Mouse (Mus musculus): ENCODE results near the gene Ugt1a5.

The Ugt1a5 gene

DNA sequence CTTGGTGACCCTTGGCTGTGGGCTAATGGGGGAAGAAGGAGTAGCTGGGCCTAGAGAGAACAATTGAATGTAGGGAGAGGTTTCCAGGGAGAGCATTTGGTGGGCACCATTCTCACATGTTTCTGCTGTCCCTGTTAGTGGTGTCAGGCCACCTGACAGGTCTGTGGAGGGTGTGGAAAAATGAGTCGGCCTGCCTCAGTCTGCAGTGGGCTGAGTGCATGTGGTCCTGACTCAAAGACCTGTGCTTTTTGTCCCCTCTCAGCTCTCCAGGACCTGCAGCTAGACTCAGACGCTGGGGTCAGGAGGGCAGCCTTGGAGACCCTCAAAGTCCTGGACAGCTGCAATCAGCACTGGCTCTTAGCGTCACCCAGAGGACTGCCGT lies 93.8 kb downstream of the Ugt1a5 start:
- DNase-seq (ENCODE audit: extremely low read depth, insufficient read length, low spot score), result no peak

- DNase-seq (ENCODE audit: extremely low read depth, insufficient read length, low spot score), result peak; percentile 51
Observed at GRCm38 (mm10) chr1:88260114-88260513, 94.3 kb downstream of the Ugt1a5 start.

DNA sequence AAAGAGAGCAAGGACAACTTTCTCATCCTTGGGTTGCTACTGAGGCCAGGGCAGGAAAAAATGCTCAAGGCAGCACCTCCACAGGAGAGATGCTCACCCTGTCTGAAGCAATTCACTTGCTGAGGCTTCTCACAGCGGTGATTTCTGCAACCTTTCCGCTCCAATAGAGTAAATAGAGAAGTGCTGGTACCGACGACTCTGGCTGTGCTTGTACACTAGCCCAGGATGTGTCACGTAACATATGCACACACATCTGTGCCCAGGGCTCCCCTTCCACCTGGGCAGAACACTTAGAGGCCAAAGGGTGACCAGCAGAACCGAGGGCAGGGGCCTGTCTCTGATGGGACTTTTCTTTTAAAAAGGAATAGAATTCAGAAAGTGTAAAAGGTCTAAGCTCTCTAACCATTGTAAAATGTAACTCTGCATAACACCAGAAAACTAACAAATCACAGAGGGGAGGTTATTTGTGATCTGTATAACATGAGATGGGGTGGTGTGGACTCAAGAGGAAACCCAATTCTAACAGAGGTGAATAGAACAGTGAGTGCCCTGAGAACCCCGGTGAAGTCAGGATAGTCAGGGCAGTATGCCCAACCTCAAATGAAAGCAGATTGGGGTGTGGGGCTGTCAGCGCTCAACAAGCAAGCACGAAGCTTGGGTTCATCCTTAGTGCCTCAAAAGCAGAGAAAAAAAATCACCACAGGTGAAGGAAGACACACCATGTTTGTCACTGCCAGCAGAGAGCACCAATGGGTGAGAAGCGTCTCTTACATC lies 95.0 kb downstream of the Ugt1a5 start:
- no peak for DNase-seq (ENCODE audit: extremely low read depth, insufficient read length, low spot score)

GRCm38 (mm10) chr1:88261706-88262105 lies 95.9 kb downstream of the Ugt1a5 start:
- no peak for DNase-seq (ENCODE audit: extremely low read depth, insufficient read length, low spot score)

DNA sequence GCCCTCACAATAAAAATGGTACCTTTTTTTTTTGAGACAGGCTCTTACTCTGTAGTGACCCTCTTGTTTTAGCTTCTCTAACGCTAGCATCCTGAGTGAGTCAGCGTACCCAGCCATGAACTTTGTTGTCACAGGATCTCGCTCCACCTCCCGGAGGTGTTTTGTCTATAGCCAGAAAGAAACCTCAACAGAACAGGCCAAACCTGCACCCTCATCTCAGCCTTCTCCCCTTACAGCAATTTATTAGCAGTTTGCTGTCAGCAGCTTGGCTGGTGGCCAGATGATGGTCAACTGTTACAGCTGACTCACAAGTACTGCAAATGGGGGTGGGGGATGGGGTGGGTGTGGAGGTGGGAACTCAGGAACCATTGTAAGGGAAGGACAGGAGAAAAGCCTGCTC lies 96.4 kb downstream of the Ugt1a5 start:
- peak; percentile 74 for DNase-seq (ENCODE audit: extremely low read depth, insufficient read length, low spot score)

- no peak for DNase-seq (ENCODE audit: extremely low read depth, insufficient read length, low spot score)
Observed at GRCm38 (mm10) chr1:88262961-88263360, 97.1 kb downstream of the Ugt1a5 start.

DNA sequence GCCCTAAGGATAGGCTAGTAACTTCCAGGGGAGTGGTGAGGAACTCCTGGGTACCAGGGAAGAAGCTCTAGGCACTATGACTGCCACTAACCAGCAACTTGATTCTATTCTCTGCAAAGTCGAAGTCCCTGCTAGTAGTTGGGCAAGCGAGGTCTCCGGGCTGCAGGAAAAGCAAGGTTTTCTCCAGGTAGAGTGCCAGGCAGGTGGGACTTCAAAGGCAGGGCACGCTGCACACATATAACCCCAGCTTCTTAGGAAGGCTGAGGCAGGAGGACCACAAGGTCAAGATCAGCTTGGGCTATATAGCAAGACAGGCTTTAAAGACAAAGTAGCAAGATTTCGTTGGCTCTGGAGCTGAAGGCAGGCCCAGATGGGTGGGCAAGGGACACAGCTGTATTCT lies 98.0 kb downstream of the Ugt1a5 start:
- no peak for DNase-seq (ENCODE audit: extremely low read depth, insufficient read length, low spot score)

DNA sequence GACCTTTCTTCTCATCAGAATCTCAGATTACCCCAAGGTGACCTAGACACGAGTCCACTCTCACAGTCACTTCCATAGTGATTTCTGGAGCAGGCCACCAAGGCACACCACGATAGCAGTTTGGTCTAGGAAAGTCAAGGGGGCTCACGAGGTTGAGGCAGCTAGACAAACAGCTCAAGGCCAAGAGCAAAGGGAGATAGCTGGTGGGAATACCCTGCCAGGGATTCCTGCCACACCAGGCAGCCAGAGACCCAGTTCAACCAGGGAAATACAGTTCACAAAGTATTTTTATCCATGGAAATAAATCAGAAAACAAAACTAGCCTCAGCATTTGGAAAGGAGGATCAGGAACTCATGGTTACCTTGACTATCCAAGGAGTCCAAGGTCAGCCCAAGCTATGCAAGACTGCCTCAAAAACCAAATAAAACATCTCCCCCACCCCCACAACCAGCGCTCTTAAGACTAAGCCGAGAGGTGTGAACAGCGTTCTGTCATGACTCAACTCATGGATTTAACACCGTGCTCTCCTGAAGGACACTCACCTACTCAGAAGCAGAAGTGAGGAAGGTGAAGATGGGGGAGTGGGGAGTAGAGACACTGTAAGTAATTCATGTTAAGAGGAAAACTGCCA lies 98.5 kb downstream of the Ugt1a5 start:
- DNase-seq (ENCODE audit: extremely low read depth, insufficient read length, low spot score), result no peak

DNA sequence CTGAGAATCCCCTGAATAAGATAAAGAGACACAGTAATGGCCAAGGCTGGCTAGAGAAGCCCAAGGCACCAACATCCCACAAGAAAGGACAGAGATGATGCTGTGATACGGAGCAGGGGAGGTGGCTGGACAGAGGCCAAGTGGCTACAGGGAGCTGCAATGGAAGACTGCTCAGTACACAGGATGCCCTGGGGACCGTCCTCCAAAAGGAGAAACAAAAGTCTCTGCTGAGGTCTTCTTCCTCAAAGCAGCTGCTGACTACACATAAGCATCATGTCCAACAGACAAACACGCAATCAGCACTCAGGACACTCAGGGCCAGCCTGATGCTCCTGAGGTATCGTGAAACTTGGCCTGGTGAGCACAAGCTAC lies 99.0 kb downstream of the Ugt1a5 start:
- no peak for DNase-seq (ENCODE audit: extremely low read depth, insufficient read length, low spot score)

DNA sequence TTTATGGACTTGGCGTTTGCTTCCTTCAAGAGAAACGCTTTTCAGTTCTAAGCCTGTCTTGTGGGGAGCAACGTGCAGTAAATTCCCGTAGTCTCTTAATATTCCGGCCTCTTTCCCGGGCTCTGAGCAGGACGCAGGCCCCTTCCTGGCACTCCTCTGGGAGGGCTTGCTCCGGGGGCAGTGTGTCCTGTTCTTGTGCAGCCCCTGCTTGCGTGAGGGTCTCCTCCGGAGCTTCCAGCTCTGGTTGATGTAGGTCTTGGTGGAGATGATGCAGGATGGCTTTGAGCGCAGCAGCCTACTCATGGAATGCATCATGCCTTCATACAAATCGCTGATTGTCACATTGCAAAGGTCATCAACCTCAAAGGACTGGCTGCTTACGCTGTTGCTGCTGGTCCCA lies 100.3 kb downstream of the Ugt1a5 start:
- no peak for DNase-seq (ENCODE audit: extremely low read depth, insufficient read length, low spot score)

GRCm38 (mm10) chr1:88267489-88267888 lies 101.7 kb downstream of the Ugt1a5 start:
- DNase-seq (ENCODE audit: extremely low read depth, insufficient read length, low spot score), result no peak

DNA sequence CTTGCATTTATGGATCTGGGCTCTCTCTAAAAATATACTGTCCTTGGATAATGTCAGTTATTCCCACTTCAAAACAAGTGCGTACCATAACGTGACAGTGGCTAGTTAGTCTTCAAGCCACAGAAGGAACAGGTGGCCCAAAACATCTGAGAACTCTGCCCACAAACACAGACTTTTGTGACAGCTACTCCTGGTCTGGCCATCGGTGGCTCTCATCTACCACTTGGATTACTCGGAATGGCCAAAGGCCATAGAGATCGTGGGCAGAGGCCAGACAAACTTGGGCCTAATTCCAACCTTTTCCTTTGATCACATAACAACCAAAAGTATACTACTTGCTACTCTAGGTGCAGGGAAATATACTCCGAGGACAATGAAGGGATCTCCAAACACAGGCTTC lies 102.3 kb downstream of the Ugt1a5 start:
- no peak for DNase-seq (ENCODE audit: extremely low read depth, insufficient read length, low spot score)
